Mouse (Mus musculus) lung, embryonic 14.5 days (tissue): ENCODE measurements around the gene Adcy2. TPM values are rescaled to one million over a fixed set of nuclear protein-coding genes. Genes with fewer than 3 reads are reported as not detected.
A peak's percentile ranks its signal among the peaks of the same experiment; 100 is the strongest.

Experiments used
- ATAC-seq: fragments of 200-750 bp; cut with Nextera tagmentation; 2 replicates; pipeline ENCODE4 v1.8.0; 2017; ENCODE audit warnings: mild to moderate bottlenecking, moderate TSS enrichment, moderate library complexity; ENCODE audit not compliant: insufficient read depth
- DNase-seq: peaks from one replicate; pipeline ENCODE4 v3.0.0-alpha.2; 2015
- H3K27ac ChIP-seq: fragments of 300-500 bp; sonication (generic); 2 replicates; pipeline ENCODE4 v1.5.1; 2014; ENCODE audit warnings: low read depth, mild to moderate bottlenecking, moderate library complexity
- H3K27me3 ChIP-seq: fragments of 300-500 bp; sonication (generic); 2 replicates; pipeline ENCODE4 v1.6.1; 2014; ENCODE audit warnings: low read length, control low read depth; ENCODE audit not compliant: insufficient read depth
- H3K36me3 ChIP-seq: fragments of 300-500 bp; sonication (generic); 2 replicates; pipeline ENCODE4 v1.6.1; 2014; ENCODE audit warnings: control low read depth; ENCODE audit not compliant: insufficient read depth
- H3K4me1 ChIP-seq: fragments of 300-500 bp; sonication (generic); 2 replicates; pipeline ENCODE4 v1.6.1; 2014; ENCODE audit warnings: antibody characterized with exemption, control low read depth; ENCODE audit not compliant: insufficient read depth
- H3K4me2 ChIP-seq: fragments of 300-500 bp; sonication (generic); 2 replicates; pipeline ENCODE4 v1.6.1; 2014; ENCODE audit warnings: mild to moderate bottlenecking
- H3K4me3 ChIP-seq: fragments of 300-500 bp; sonication (generic); 2 replicates; pipeline ENCODE4 v1.5.1; 2014; ENCODE audit warnings: low read depth, low read length
- H3K9ac ChIP-seq: fragments of 300-500 bp; sonication (generic); 2 replicates; pipeline ENCODE4 v1.6.1; 2014
- H3K9me3 ChIP-seq: fragments of 300-500 bp; sonication (generic); 2 replicates; pipeline ENCODE4 v1.6.1; 2016; ENCODE audit warnings: low read depth, low read length, control low read depth
- CTCF ChIP-seq: IDR thresholded peaks from 2 replicates; pipeline ENCODE4 v1.5.1; 2016; ENCODE audit warnings: antibody characterized with exemption, low read depth
- WGBS: fragments of 180-500 bp; shearing (Covaris S2); extraction: QIAGEN DNeasy Blood & Tissue Kit; methylation state at CpG from one replicate; pipeline ENCODE4 v1.1.7; 2014; 5-methylcytosine and 5-hydroxymethylcytosine counted together
- polyA plus RNA-seq: library from polyadenylated mRNA; unstranded; fragments of >200 nt; fragmentation: Nextera tagmentation; extraction: Ambion mirVana; gene quantifications from 2 replicates; pipeline ENCODE4 v1.2.1, GENCODE M21; 2014

Gene Adcy2
- polyA plus RNA-seq, 1 experiment from 2014 or later, result 23.8 TPM

DNA sequence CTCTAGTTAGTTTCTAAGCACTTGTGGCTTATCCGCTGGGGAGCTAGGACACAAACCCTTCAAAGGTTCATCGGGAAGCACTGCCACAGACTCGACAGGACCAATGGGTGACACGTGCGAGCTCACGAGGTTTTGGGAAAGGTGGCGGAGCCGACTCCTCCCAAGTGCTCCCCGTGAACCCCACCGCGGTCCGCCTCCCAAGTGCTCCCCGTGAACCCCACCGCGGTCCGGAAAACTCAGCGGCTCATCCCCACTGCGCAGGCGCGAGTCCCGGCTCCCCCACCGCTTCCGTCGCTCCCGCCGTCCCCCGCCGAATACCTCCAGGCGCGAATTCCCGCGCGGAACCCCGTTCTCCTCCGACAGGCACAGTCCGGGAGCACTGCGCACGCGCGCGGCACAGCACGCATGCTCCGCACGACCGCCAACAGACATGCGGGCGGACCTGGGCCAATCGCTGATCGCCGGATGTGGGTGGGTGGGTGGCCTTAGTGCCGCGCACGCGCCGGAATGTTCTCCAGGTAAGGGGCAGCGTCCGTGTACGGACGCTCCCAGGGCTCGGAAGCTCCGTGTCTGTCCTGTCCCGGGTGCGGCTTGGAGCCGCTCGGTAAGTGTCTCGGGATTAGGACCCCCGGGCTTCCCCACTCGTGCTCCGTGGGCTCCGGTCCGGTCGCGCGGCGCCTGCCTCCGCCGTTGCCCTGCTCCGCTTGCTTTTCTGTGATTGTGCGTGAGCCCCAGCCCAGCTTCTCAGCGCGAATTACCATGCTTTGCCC lies 417.4 kb downstream of the Adcy2 start, which contains the start of the genes Mtrr and Fastkd3:
Mtrr (minus strand) TSS at position 403 of the 770 bp plus-strand sequence.
Fastkd3 (plus strand) TSS at position 488 of the 770 bp plus-strand sequence.
- peak within 1 kb of the TSS; percentile 82 for H3K4me3 ChIP-seq
- no peak for TF ChIP-seq CTCF
- H3K36me3 ChIP-seq, result peaks cover 48% of the 10 kb centered on the region
- H3K27ac ChIP-seq, result peak within 1 kb of the TSS; percentile 84
- no peaks in the 10 kb centered on the region for H3K9me3 ChIP-seq
- no peaks in the 10 kb centered on the region for H3K27me3 ChIP-seq
- H3K9ac ChIP-seq, result peak within 1 kb of the TSS; percentile 84
- DNase-seq (peak; percentile 98), ATAC-seq (peak; percentile 100)
- WGBS, result under 1% methylated on average over 81 of the region's 81 CpGs
- no peaks in the 10 kb centered on the region; the same call in 1 of the 2 replicates for H3K4me1 ChIP-seq
- peak within 1 kb of the TSS; percentile 84 for H3K4me2 ChIP-seq

GRCm38 (mm10) chr13:68581086-68581740 lies 418.1 kb downstream of the Adcy2 start:
- H3K9ac ChIP-seq, result peak overlapping the region; percentile 84
- no peaks in the 10 kb centered on the region for H3K9me3 ChIP-seq
- H3K4me1 ChIP-seq, result no peaks in the 10 kb centered on the region; the same call in 1 of the 2 replicates
- peak overlapping the region; percentile 82 for H3K4me3 ChIP-seq
- peak; percentile 39; the same call in 1 of the 2 replicates for TF ChIP-seq CTCF
- DNase-seq, result peak; percentile 22
- no peaks in the 10 kb centered on the region for H3K27me3 ChIP-seq
- H3K36me3 ChIP-seq, result peaks cover 49% of the 10 kb centered on the region
- H3K4me2 ChIP-seq, result peak overlapping the region; percentile 84
- peak; percentile 6; the same call in 1 of the 2 replicates for ATAC-seq
- 23% methylated on average over 14 of the region's 14 CpGs for WGBS
- H3K27ac ChIP-seq, result peak overlapping the region; percentile 82; the same call in 1 of the 2 replicates

DNA sequence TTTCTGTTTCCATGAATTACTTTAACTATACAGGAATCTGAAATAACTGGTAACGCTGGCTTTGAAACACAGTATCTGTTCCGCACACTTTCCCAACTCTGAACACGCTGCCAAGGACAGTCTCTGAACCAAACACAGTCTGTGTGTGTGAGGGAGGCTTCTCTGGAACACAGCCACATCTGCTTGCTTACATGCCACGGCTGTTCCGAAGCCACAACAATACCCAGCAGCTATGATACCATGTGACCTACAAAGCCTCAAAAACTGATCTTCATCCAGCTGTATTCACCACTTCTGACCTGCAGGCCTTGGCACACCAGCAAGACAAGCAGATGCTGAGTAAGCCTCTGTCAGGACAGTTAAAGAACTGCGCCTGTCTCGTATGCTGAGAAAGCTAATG lies 421.4 kb downstream of the Adcy2 start:
- no peaks in the 10 kb centered on the region for H3K27me3 ChIP-seq
- H3K4me1 ChIP-seq, result no peaks in the 10 kb centered on the region
- DNase-seq (peak; percentile 57), ATAC-seq (no peak)
- no peak overlapping the region for H3K4me3 ChIP-seq
- no peak overlapping the region for H3K4me2 ChIP-seq
- H3K27ac ChIP-seq, result no peak overlapping the region
- H3K9ac ChIP-seq, result no peak overlapping the region
- no peak for TF ChIP-seq CTCF
- 85% methylated on average over 7 of the region's 7 CpGs for WGBS
- no peaks in the 10 kb centered on the region for H3K9me3 ChIP-seq
- peaks cover 41% of the 10 kb centered on the region for H3K36me3 ChIP-seq

DNA sequence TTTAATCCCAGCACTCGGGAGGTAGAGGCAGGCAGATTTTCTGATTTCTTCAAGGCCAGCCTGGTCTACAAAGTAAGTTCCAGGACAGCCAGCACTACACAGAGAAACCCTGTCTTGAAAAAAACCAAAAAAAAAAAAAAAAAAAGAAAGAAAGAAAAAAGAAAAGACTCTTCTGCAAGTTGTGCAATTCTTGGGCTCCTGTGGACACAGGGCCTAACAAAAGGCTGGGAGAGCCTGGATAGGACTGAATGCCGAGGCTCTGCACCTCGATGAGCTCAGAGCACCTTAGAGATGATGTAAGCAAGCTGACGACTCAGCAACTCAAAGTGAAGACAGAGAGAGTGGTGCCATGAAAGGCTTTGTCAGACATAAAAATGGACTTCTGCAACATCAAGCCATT lies 424.9 kb downstream of the Adcy2 start:
- Histone ChIP-seq H3K27me3 (no peaks in the 10 kb centered on the region), H3K36me3 (peaks cover 63% of the 10 kb centered on the region), H3K4me1 (no peaks in the 10 kb centered on the region), H3K4me3 (no peak overlapping the region), H3K9me3 (no peaks in the 10 kb centered on the region), H3K4me2 (no peak overlapping the region), H3K9ac (no peak overlapping the region), H3K27ac (no peak overlapping the region)
- TF ChIP-seq CTCF, result no peak
- ATAC-seq (no peak), DNase-seq (no peak)
- 89% methylated on average over 4 of the region's 4 CpGs for WGBS

DNA sequence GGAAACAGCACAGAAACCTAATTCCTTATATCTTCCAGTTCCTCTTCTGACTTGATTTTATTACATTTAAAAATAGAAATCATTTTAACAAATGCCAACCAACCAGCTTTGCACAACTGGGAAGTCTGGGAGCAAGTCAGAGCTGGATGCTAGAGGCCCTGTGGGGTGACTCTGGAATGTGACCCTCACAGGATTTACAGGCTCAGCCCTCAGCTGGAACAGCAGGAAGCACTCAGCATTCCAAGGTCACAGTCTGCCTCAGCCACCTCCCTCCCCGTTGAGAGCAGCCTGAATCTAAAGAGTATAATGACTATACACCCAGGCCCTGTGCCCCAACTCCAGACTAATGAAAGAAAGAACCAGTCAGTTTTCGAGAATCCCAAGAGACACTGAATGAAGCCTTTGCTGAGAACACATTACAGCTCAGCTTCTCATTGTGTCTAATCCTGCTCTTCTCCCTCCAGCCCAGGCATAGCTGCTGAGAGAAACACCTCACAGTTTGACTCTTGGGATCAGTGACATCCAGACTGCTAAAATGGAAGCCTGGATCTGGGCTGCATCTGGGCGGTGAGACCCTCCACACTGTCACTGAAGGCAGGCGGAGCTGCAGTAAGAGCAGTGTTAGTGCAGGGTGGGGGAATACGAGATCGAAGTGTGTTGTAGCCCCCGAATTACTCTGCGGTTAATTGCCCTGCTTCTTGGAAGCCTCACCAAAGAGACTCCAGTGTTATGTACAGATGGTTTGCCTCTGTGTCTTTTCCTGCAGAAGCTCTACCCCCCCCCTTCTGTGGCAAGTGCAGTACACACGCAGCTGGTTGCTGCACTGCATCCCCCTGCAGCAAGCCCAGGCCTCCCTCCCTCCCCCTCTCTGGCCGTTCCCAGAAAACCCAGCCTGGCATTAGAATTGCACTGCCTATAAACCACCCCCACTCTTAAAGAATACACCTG lies 426.1 kb downstream of the Adcy2 start:
- Histone ChIP-seq H3K9me3 (no peaks in the 10 kb centered on the region), H3K27me3 (no peaks in the 10 kb centered on the region), H3K4me3 (no peak overlapping the region), H3K4me1 (no peaks in the 10 kb centered on the region), H3K36me3 (peaks cover 70% of the 10 kb centered on the region), H3K27ac (0 out of 2 replicates have a peak overlapping the region, but pooled peaks have one; percentile 27), H3K9ac (no peak overlapping the region), H3K4me2 (no peak overlapping the region)
- peak; percentile 66 for DNase-seq
- 64% methylated on average over 10 of the region's 10 CpGs for WGBS
- no peak for TF ChIP-seq CTCF
- ATAC-seq, result peak; percentile 82

GRCm38 (mm10) chr13:68572247-68572646 lies 427.1 kb downstream of the Adcy2 start:
- no peak overlapping the region for H3K27ac ChIP-seq
- H3K4me3 ChIP-seq, result no peak overlapping the region
- H3K9me3 ChIP-seq, result no peaks in the 10 kb centered on the region
- ATAC-seq (no peak), DNase-seq (peak; percentile 21)
- H3K4me2 ChIP-seq, result no peak overlapping the region
- no peak for TF ChIP-seq CTCF
- no peaks in the 10 kb centered on the region for H3K4me1 ChIP-seq
- no peaks in the 10 kb centered on the region for H3K27me3 ChIP-seq
- WGBS, result 73% methylated on average over 19 of the region's 19 CpGs
- peaks cover 69% of the 10 kb centered on the region for H3K36me3 ChIP-seq
- no peak overlapping the region for H3K9ac ChIP-seq
